Mouse (Mus musculus) midbrain, embryonic 11.5 days (tissue): ENCODE measurements around the gene Bmp4. TPM values are rescaled to one million over a fixed set of nuclear protein-coding genes. Genes with fewer than 3 reads are reported as not detected.
A peak's percentile ranks its signal among the peaks of the same experiment; 100 is the strongest.

Source experiments
- ATAC-seq: fragments of 200-750 bp; cut with Nextera tagmentation; 2 replicates; pipeline ENCODE4 v1.8.0; 2017; ENCODE audit warnings: moderate TSS enrichment, moderate library complexity; ENCODE audit not compliant: low FRiP score
- DNase-seq: peaks from one replicate; pipeline ENCODE4 v3.0.0; 2015; ENCODE audit warnings: low spot score; ENCODE audit errors: missing footprints
- H3K27ac ChIP-seq: fragments of 300-500 bp; sonication (generic); 2 replicates; pipeline ENCODE4 v1.5.1; 2014; ENCODE audit warnings: low read depth, low read length
- H3K27me3 ChIP-seq: fragments of 300-500 bp; sonication (generic); 2 replicates; pipeline ENCODE4 v1.6.1; 2014; ENCODE audit warnings: mild to moderate bottlenecking, low read length, moderate library complexity, mixed read lengths; ENCODE audit not compliant: control insufficient read depth, insufficient read depth
- H3K36me3 ChIP-seq: fragments of 300-500 bp; sonication (generic); 2 replicates; pipeline ENCODE4 v1.6.1; 2014; ENCODE audit warnings: mild to moderate bottlenecking, low read length, moderate library complexity, mixed read lengths; ENCODE audit not compliant: control insufficient read depth, insufficient read depth
- H3K4me1 ChIP-seq: fragments of 300-500 bp; sonication (generic); 2 replicates; pipeline ENCODE4 v1.6.1; 2014; ENCODE audit warnings: low read length; ENCODE audit not compliant: control insufficient read depth, insufficient read depth
- H3K4me2 ChIP-seq: fragments of 300-500 bp; sonication (generic); 2 replicates; pipeline ENCODE4 v1.6.1; 2014; ENCODE audit warnings: mild to moderate bottlenecking, moderate library complexity
- H3K4me3 ChIP-seq: fragments of 300-500 bp; sonication (generic); 2 replicates; pipeline ENCODE4 v1.5.1; 2014; ENCODE audit warnings: low read depth, low read length
- H3K9ac ChIP-seq: fragments of 300-500 bp; sonication (generic); 2 replicates; pipeline ENCODE4 v1.6.1; 2014; ENCODE audit warnings: low read length
- H3K9me3 ChIP-seq: fragments of 300-500 bp; sonication (generic); 2 replicates; pipeline ENCODE4 v1.6.1; 2016; ENCODE audit warnings: low read length; ENCODE audit not compliant: control insufficient read depth
- WGBS: fragments of 180-500 bp; shearing (Covaris S2); extraction: QIAGEN DNeasy Blood & Tissue Kit; methylation state at CpG from one replicate; pipeline ENCODE4 v1.1.7; 2014; 5-methylcytosine and 5-hydroxymethylcytosine counted together
- polyA plus RNA-seq: library from polyadenylated mRNA; unstranded; fragments of >200 nt; fragmentation: Nextera tagmentation; extraction: Ambion mirVana; gene quantifications from 2 replicates; pipeline ENCODE4 v1.2.1, GENCODE M21; 2014

Gene Bmp4
- 4.7 and 6.8 TPM in 2 replicates for polyA plus RNA-seq

DNA sequence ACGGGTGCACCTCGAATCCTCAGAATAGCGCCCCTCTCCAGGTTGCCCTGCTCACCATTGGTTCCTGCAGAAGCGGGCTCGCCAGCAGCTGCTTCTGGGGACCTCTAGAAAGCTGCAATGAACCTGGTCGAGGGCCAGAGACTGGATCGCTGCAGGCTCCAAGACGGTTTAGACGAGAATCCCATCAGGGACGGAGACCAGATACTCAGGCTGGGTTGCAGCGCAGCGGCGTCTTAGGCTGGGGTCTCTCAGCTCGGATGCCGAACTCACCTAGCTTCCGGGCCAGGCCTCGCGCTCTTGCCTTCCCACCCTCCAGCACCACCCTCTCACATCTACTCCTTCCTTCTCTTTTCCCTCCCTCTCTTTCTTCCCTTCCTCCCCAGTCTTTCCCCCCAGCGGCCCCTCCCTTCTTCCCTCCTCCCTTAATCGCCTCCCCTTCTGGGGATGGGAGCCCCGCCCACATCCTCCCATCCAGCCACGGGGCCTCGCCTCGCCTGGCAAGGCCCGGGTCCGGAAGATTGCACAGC lies at the start of gene Bmp4:
Gene Bmp4, minus strand, starts transcription at position 421 of the 527 bp plus-strand sequence.
- DNase-seq (peak; percentile 93), ATAC-seq (no peak)
- Histone ChIP-seq H3K9me3 (no peaks in the 10 kb centered on the region), H3K9ac (no peak within 1 kb of the TSS), H3K27ac (no peak within 1 kb of the TSS), H3K4me2 (peak within 1 kb of the TSS; percentile 43), H3K36me3 (no peaks in the 10 kb centered on the region), H3K4me3 (peak within 1 kb of the TSS; percentile 24), H3K27me3 (peaks cover 66% of the 10 kb centered on the region), H3K4me1 (peaks cover 15% of the 10 kb centered on the region)
- WGBS = 1% methylated on average over 26 of the region's 26 CpGs

DNA sequence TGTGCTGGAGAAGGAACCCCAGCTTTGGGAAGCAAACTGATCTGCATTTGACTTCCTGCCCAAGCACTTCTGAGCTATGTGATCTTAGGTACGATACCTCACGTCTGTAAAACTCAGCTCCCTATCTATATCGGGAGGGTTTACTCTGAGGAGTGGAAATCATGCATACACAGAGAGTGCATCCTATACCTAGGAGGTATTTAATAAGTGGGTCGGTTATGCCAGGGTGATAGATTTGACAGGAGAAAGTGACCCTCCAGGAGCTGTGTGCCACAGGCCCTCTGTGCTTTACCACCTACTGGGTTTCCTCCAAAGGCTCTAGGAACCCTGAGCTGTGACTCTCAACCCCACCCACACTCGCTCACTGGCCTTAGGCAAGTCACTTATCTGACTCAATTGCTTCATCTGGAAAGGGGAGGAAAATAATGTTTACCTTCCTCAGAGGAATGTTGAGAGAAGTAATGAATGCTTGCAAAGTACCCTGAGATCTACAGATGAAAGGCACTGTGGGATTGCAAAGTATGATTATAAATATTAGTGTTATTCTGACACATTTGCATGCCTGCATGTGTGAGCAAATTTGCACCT lies 49.1 kb upstream of the Bmp4 start:
- Histone ChIP-seq H3K9ac (no peak overlapping the region), H3K27me3 (no peaks in the 10 kb centered on the region), H3K4me3 (no peak overlapping the region), H3K9me3 (no peaks in the 10 kb centered on the region), H3K27ac (no peak overlapping the region), H3K36me3 (no peaks in the 10 kb centered on the region), H3K4me2 (no peak overlapping the region), H3K4me1 (no peaks in the 10 kb centered on the region)
- ATAC-seq = no peak
- WGBS = 88% methylated on average over 5 of the region's 5 CpGs
- peak; percentile 70 for DNase-seq

DNA sequence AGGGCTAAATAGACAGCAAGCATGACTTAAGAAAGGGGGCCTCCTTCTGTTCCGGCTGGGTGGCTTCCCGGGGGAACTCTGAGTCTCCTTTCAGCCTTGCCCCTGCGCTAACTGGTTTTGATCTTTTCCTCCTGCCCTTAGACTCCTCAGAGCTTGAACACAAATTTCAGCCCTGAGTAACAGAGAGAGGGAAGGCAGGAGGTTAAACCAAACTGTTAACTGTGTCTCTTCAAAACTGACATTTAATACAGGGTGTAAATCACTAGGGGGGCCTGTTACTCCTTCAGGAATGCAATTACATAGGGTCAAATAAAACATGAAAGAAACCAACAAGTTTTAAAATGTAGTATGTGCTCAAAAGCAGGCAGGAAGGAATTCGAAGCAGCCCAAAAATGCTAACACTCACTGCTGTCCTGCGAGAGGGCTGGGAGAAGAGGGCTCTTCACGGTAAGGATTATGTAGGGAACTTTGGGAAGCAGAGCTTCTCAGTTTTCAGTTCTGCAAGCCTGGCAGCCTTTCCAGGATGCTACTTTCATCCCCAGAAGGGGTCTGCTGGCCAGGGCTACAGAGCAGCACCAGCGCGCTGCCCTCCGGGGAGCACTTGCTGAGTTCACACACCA lies 46.1 kb upstream of the Bmp4 start:
- WGBS = 10% methylated on average over 9 of the region's 9 CpGs
- no peaks in the 10 kb centered on the region for H3K36me3 ChIP-seq
- no peak overlapping the region for H3K4me2 ChIP-seq
- DNase-seq (peak; percentile 84), ATAC-seq (no peak)
- no peak overlapping the region for H3K9ac ChIP-seq
- no peaks in the 10 kb centered on the region for H3K9me3 ChIP-seq
- H3K27ac ChIP-seq = no peak overlapping the region
- no peaks in the 10 kb centered on the region for H3K27me3 ChIP-seq
- no peaks in the 10 kb centered on the region for H3K4me1 ChIP-seq
- no peak overlapping the region for H3K4me3 ChIP-seq

DNA sequence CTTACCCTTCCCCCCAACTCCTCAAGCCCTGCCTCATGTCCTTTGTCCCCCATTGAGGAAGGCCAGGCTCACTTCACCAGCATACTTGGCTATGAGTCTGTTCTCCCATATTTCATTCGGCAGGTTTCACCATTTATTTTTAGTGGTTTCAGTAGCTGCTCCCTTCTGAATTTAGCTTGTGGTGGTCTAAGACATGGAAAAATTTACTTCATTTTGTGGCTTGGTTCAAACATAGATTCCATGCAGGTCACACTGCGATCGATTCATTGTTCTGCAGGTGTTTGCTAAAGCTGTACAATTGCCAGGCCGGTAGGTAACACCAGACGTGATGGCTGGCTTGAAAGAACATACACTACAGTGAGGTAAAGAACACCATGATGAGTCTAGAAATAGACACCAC lies 39.8 kb upstream of the Bmp4 start:
- ATAC-seq (no peak), DNase-seq (peak; percentile 57)
- no peak overlapping the region for H3K4me3 ChIP-seq
- H3K27me3 ChIP-seq = no peaks in the 10 kb centered on the region
- H3K4me1 ChIP-seq = no peaks in the 10 kb centered on the region
- H3K27ac ChIP-seq = no peak overlapping the region
- H3K9me3 ChIP-seq = no peaks in the 10 kb centered on the region
- no peaks in the 10 kb centered on the region for H3K36me3 ChIP-seq
- H3K4me2 ChIP-seq = no peak overlapping the region
- no peak overlapping the region for H3K9ac ChIP-seq
- 94% methylated on average over 5 of the region's 5 CpGs for WGBS

DNA sequence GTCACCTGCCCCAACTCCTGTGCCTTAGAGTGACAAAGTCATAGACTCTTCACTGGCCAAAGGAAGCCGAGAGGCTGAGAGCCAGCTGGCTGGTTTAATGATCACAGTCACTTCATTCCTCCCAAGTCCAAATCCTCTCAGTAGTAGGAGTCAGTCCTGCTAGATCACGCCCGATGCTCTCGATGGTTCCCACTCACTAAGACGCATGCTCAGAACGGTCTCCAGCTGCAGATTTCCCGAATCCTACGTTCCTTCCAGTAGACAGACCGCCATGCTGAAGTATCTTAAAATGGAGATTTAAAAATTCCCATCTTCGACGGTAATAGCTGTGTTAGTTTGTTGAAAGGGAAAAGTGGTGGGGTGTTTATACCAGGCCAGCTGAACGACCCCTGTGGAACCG lies 36.8 kb upstream of the Bmp4 start:
- no peak overlapping the region for H3K9ac ChIP-seq
- no peaks in the 10 kb centered on the region for H3K36me3 ChIP-seq
- ATAC-seq (no peak), DNase-seq (peak; percentile 39)
- no peaks in the 10 kb centered on the region for H3K9me3 ChIP-seq
- no peak overlapping the region for H3K4me2 ChIP-seq
- H3K27ac ChIP-seq = no peak overlapping the region
- 94% methylated on average over 13 of the region's 13 CpGs for WGBS
- no peaks in the 10 kb centered on the region for H3K27me3 ChIP-seq
- no peak overlapping the region for H3K4me3 ChIP-seq
- no peaks in the 10 kb centered on the region for H3K4me1 ChIP-seq

DNA sequence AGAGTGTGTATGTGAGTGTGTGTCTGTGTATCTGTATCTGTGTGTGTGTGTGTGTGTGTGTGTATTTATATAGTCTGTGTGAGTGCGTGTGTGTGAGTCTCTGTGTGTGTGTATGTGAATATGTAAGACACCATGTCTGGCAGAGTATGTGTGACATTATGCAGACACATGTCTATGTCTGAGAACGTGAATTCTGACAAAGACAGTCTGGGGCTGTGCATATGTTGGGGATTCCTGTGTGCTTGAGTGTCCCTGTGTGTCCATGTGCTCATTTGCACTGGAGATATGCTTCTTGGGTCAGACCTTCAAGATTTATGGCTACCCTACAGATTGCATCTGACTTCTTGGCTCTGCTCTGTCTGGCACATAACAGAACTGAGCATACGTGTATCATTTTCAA lies 31.4 kb upstream of the Bmp4 start:
- H3K27ac ChIP-seq = no peak overlapping the region
- no peaks in the 10 kb centered on the region for H3K27me3 ChIP-seq
- DNase-seq = peak; percentile 2
- no peak overlapping the region for H3K9ac ChIP-seq
- WGBS = 93% methylated on average over 3 of the region's 3 CpGs
- H3K36me3 ChIP-seq = no peaks in the 10 kb centered on the region
- H3K4me3 ChIP-seq = no peak overlapping the region
- peaks cover 3% of the 10 kb centered on the region; the same call in 1 of the 2 replicates for H3K4me1 ChIP-seq
- ATAC-seq = no peak
- H3K9me3 ChIP-seq = no peaks in the 10 kb centered on the region
- H3K4me2 ChIP-seq = no peak overlapping the region

DNA sequence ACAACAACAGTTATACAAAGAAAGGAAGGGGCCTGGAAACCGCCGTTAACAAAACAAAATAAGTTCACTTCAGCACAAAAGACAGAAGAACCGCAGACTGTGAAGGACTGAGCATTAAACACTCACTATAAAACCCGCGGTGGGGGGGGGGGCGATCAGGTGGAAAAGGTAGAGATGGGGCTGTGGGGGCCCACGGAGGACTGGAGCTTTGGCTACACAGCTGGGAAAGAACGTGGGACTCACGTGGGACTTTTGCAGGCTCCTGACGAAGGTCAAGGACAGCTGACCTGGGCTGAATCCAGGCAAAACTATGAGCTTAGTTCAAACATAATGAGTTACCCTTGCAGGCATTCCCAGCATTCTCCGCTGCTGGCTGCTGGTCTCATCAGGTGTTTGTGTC lies 28.8 kb upstream of the Bmp4 start:
- Histone ChIP-seq H3K9me3 (no peaks in the 10 kb centered on the region), H3K27ac (no peak overlapping the region), H3K9ac (no peak overlapping the region), H3K4me2 (no peak overlapping the region), H3K27me3 (no peaks in the 10 kb centered on the region), H3K36me3 (no peaks in the 10 kb centered on the region), H3K4me3 (no peak overlapping the region), H3K4me1 (peaks cover 3% of the 10 kb centered on the region; the same call in 1 of the 2 replicates)
- 38% methylated on average over 11 of the region's 11 CpGs for WGBS
- DNase-seq (peak; percentile 73), ATAC-seq (0 out of 2 replicates have a peak, but pooled peaks have one; percentile 11)

DNA sequence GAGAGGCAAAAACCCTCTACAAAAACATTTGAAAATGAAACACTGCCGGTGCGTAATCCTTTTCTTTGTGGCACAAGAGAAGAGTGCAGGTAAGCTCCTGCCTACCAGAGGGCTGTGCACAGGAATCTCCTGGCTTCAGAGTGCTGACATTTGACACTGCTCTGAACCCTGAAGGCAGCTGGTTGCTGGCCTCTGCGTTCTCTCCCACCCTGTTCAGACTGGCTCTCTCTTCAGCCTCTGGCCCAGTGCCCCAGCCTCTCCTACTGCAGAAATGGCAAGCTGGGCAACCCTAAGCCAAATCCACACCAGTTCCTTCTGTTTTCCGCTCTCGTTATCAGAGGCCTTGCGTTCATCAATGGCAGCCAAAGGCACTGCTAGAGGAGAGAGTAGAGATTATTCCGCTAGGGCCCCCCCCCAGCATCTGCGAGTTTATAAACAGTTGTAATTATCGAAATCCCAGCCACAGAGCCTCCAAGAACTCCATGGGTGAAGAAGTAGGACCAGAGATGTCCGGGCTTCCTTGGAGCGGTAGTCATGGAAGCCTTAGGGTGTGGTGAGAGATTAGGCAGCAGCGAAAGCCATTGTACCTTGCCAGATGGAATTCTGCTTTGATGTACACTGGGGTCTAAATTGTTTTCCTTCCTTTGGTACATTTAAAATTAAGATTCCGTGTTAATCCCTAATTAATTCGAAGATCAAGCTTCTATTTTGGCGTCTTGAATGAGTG lies 28.1 kb upstream of the Bmp4 start:
- WGBS = 57% methylated on average over 15 of the region's 15 CpGs
- DNase-seq = peak; percentile 82

DNA sequence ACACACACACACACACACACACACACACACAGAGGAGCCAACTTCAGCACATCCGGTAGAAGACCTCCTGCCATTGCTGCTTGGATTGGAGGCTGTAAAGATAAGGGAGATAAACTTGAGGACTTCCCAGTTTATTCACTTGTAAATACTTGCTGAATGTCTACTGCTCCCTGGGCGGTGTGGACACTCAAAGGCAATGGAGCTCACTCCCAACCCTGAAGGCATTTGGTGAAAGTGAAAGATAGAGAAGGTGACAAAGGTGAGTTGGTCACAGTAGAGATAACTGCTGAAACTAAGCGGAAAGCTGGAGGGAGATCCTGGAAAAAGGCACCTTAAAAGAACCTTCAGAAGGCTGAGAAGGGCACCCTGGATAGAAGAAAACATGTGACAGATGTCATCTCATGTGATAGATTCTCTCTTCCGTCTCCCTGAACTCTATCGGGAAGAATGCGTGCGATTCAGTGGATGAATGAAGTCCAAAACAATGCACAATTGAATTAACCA lies 22.1 kb upstream of the Bmp4 start:
- H3K27me3 ChIP-seq = no peaks in the 10 kb centered on the region
- ATAC-seq = no peak
- H3K9ac ChIP-seq = no peak overlapping the region
- WGBS = 82% methylated on average over 7 of the region's 7 CpGs
- no peak overlapping the region for H3K4me2 ChIP-seq
- no peaks in the 10 kb centered on the region for H3K36me3 ChIP-seq
- H3K27ac ChIP-seq = no peak overlapping the region
- DNase-seq = no peak
- H3K4me1 ChIP-seq = no peaks in the 10 kb centered on the region
- H3K9me3 ChIP-seq = no peaks in the 10 kb centered on the region
- no peak overlapping the region for H3K4me3 ChIP-seq

More for the DNA sequence above, 28.1 kb upstream of the Bmp4 start:
- peaks cover 3% of the 10 kb centered on the region; the same call in 1 of the 2 replicates for H3K4me1 ChIP-seq
- ATAC-seq = no peak
- H3K27ac ChIP-seq = no peak overlapping the region
- no peak overlapping the region for H3K4me3 ChIP-seq
- H3K9me3 ChIP-seq = no peaks in the 10 kb centered on the region
- H3K36me3 ChIP-seq = no peaks in the 10 kb centered on the region
- H3K27me3 ChIP-seq = no peaks in the 10 kb centered on the region
- no peak overlapping the region for H3K9ac ChIP-seq
- no peak overlapping the region for H3K4me2 ChIP-seq
